Mouse (Mus musculus) erythroblast, embryonic 14.5 days (primary cell): Measurements from ENCODE around the gene Olfr63.
"Not testable (repeated sequence)": the region's sequence is repeated elsewhere in the genome, so short reads cannot be mapped to it uniquely, and the experiment has no call there.

Source experiments
- GATA1 ChIP-seq: IDR thresholded peaks from 2 replicates; pipeline ENCODE4 v1.6.1; 2012; ENCODE audit warnings: low read length, inconsistent platforms, mixed read lengths
- TAL1 ChIP-seq: IDR thresholded peaks from 3 replicates; pipeline ENCODE4 v1.6.1; 2012; ENCODE audit warnings: low read length, inconsistent platforms, mixed read lengths

- not testable (repeated sequence) for TF ChIP-seq GATA1, TAL1
Observed at GRCm38 (mm10) chr17:33254530-33255318, 9.8 kb upstream of the Olfr63 start, which contains the start of gene Zfp955a.
